Mouse (Mus musculus) neural tube, embryonic 15.5 days (tissue): ENCODE data around the gene Wbp2. TPM values are rescaled to one million over a fixed set of nuclear protein-coding genes. Genes with fewer than 3 reads are reported as not detected.

Source experiments
- ATAC-seq: fragments of 200-750 bp; cut with Nextera tagmentation; 2 replicates; pipeline ENCODE4 v1.8.0; 2017; ENCODE audit warnings: mild to moderate bottlenecking, moderate TSS enrichment, moderate library complexity; ENCODE audit not compliant: low FRiP score
- H3K27ac ChIP-seq: fragments of 300-500 bp; sonication (generic); replicated peaks from 2 replicates; pipeline ENCODE4 v1.5.1; 2015; ENCODE audit warnings: mild to moderate bottlenecking, inconsistent platforms
- H3K27me3 ChIP-seq: fragments of 300-500 bp; sonication (generic); replicated peaks from 2 replicates; pipeline ENCODE4 v1.6.1; 2015; ENCODE audit warnings: inconsistent platforms
- H3K36me3 ChIP-seq: fragments of 300-500 bp; sonication (generic); 2 replicates; pipeline ENCODE4 v1.6.1; 2015; ENCODE audit warnings: inconsistent platforms
- H3K4me1 ChIP-seq: fragments of 300-500 bp; sonication (generic); 2 replicates; pipeline ENCODE4 v1.6.1; 2015; ENCODE audit warnings: inconsistent platforms
- H3K4me2 ChIP-seq: fragments of 300-500 bp; sonication (generic); 2 replicates; pipeline ENCODE4 v1.6.1; 2015; ENCODE audit warnings: inconsistent platforms, mild to moderate bottlenecking, moderate library complexity
- H3K4me3 ChIP-seq: fragments of 300-500 bp; sonication (generic); replicated peaks from 2 replicates; pipeline ENCODE4 v1.5.1; 2015; ENCODE audit warnings: mild to moderate bottlenecking, inconsistent platforms
- H3K9ac ChIP-seq: fragments of 300-500 bp; sonication (generic); replicated peaks from 2 replicates; pipeline ENCODE4 v1.6.1; 2015; ENCODE audit warnings: mild to moderate bottlenecking, inconsistent platforms
- H3K9me3 ChIP-seq: fragments of 300-500 bp; sonication (generic); replicated peaks from 2 replicates; pipeline ENCODE4 v1.6.1; 2016; ENCODE audit warnings: inconsistent platforms
- WGBS: fragments of 180-500 bp; shearing (Covaris S2); methylation state at CpG from one replicate; pipeline ENCODE4 v1.1.7; 2015; ENCODE audit warnings: mixed read lengths; 5-methylcytosine and 5-hydroxymethylcytosine counted together
- polyA plus RNA-seq: library from polyadenylated mRNA; unstranded; fragments of >200 nt; fragmentation: Nextera tagmentation; extraction: Ambion mirVana; gene quantifications from 2 replicates; pipeline ENCODE4 v1.2.1, GENCODE M21; 2015

The Wbp2 gene
- polyA plus RNA-seq, 1 experiment from 2014 or later: 162 TPM

- Histone ChIP-seq H3K4me3 (no peak overlapping the region), H3K4me1 (no peaks in the 10 kb centered on the region), H3K4me2 (no peak overlapping the region), H3K9me3 (no peaks in the 10 kb centered on the region), H3K36me3 (peaks cover 98% of the 10 kb centered on the region), H3K27me3 (no peaks in the 10 kb centered on the region), H3K9ac (no peak overlapping the region), H3K27ac (no peak overlapping the region)
- ATAC-seq: no peak
- 88% methylated on average over 4 of the region's 4 CpGs for WGBS
Measured at GRCm38 (mm10) chr11:116057237-116057881, 29.4 kb downstream of the Wbp2 start.

DNA sequence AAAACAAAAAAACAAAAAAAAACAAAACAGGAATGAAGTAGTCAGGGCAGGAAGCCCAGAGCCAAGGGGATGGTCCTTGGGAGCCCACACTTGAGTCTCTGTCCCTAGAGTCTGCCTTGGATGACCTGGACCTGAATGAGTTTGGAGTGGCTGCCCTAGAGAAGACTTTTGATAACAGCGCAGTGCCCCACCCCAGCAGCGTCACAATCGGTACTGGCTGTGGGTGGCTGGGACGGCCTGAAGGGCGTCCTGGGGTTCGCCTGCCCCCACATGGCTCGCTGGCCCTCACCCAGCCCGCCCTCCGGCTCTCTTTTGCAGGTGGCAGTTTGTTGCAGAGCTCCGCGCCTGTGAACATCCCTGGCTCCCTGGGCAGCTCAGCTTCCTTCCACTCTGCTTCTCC lies 30.9 kb downstream of the Wbp2 start:
- no peak overlapping the region for H3K4me2 ChIP-seq
- H3K27ac ChIP-seq: no peak overlapping the region
- no peak overlapping the region for H3K9ac ChIP-seq
- H3K27me3 ChIP-seq: no peaks in the 10 kb centered on the region
- no peak for ATAC-seq
- H3K4me1 ChIP-seq: no peaks in the 10 kb centered on the region
- no peak overlapping the region for H3K4me3 ChIP-seq
- H3K36me3 ChIP-seq: peaks cover 96% of the 10 kb centered on the region
- no peaks in the 10 kb centered on the region for H3K9me3 ChIP-seq
- WGBS: 95% methylated on average over 11 of the region's 11 CpGs

- Histone ChIP-seq H3K4me1 (no peaks in the 10 kb centered on the region), H3K4me3 (no peak overlapping the region), H3K4me2 (no peak overlapping the region), H3K9ac (no peak overlapping the region), H3K27me3 (no peaks in the 10 kb centered on the region), H3K9me3 (no peaks in the 10 kb centered on the region), H3K27ac (no peak overlapping the region), H3K36me3 (peaks cover 95% of the 10 kb centered on the region)
- no peak for ATAC-seq
- 95% methylated on average over 9 of the region's 9 CpGs for WGBS
Measured at GRCm38 (mm10) chr11:116053510-116054229, 33.1 kb downstream of the Wbp2 start.

DNA sequence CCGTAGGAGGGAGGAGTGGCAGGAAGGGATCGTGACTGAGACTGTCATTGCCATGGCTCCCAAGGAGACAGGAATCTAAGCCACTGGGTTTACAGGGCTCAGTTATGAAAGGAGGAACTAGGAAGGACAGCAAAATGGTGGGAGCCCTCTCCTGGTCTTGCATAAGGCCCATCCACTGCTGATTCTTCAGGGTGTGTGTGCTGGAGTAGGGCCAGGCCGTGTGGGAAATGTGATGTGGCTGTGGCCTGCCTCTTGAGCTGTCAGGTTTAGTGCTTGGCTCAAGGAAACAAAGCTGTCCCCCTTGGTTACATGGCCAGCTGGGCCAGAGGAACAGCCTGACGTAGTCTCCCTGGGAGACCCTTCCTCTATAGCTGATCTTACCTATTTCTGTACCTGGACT lies 36.6 kb downstream of the Wbp2 start:
- no peaks in the 10 kb centered on the region for H3K27me3 ChIP-seq
- no peak overlapping the region for H3K4me2 ChIP-seq
- H3K4me3 ChIP-seq: no peak overlapping the region
- no peaks in the 10 kb centered on the region for H3K4me1 ChIP-seq
- peaks cover 91% of the 10 kb centered on the region for H3K36me3 ChIP-seq
- ATAC-seq: no peak
- WGBS: 88% methylated on average over 4 of the region's 4 CpGs
- no peak overlapping the region for H3K27ac ChIP-seq
- H3K9ac ChIP-seq: no peak overlapping the region
- no peaks in the 10 kb centered on the region for H3K9me3 ChIP-seq

DNA sequence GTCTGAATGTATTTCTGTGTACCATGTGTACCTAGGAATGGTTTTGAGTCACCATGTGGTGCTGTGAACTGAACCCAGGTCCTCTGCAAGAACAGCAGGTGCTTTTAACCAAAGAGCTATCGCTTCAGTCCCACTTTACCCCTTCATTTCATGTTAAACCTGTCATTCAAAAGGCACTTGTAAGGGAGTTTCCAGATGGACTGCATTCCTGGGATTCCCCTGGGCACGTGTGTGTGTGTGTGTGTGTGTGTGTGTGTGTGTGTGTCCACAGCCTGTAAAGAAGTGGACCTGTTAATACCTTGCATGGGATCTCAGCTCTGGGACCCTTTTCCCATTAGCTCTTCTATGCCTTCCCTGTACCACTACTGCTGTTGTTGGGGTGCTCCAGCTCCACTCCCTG lies 37.2 kb downstream of the Wbp2 start:
- no peak for ATAC-seq
- peaks cover 85% of the 10 kb centered on the region for H3K36me3 ChIP-seq
- no peaks in the 10 kb centered on the region for H3K4me1 ChIP-seq
- H3K4me3 ChIP-seq: no peak overlapping the region
- H3K9me3 ChIP-seq: no peaks in the 10 kb centered on the region
- 85% methylated on average over 2 of the region's 2 CpGs for WGBS
- H3K27ac ChIP-seq: no peak overlapping the region
- H3K9ac ChIP-seq: no peak overlapping the region
- no peaks in the 10 kb centered on the region for H3K27me3 ChIP-seq
- no peak overlapping the region for H3K4me2 ChIP-seq

- no peak overlapping the region for H3K27ac ChIP-seq
- no peaks in the 10 kb centered on the region for H3K9me3 ChIP-seq
- no peak overlapping the region for H3K4me2 ChIP-seq
- no peaks in the 10 kb centered on the region for H3K4me1 ChIP-seq
- 97% methylated on average over 6 of the region's 6 CpGs for WGBS
- H3K4me3 ChIP-seq: no peak overlapping the region
- H3K9ac ChIP-seq: no peak overlapping the region
- no peaks in the 10 kb centered on the region for H3K27me3 ChIP-seq
- peaks cover 52% of the 10 kb centered on the region for H3K36me3 ChIP-seq
- ATAC-seq: no peak
Measured at GRCm38 (mm10) chr11:116045173-116045572, 41.6 kb downstream of the Wbp2 start.

DNA sequence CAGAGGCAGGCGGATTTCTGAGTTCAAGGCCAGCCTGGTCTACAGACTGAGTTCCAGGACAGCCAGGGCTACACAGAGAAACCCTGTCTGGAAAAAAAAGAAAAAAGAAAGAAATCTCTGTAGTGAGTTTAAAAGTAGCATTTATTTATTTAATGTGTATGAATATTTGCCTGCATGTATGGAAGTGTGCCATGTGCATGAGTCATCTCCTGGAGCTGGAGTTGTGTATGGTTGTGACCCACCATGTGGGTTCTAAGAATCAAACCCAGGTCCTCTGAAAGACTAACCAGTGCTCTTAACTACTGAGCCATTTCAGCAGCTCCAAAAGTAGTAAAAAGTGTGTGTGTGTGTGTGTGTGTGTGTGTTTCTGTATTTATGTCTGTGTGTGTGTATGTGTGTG lies 43.5 kb downstream of the Wbp2 start:
- H3K4me2 ChIP-seq: no peak overlapping the region
- no peak for ATAC-seq
- no peaks in the 10 kb centered on the region for H3K4me1 ChIP-seq
- H3K27ac ChIP-seq: no peak overlapping the region
- no peaks in the 10 kb centered on the region for H3K9me3 ChIP-seq
- 100% methylated on average over 1 of the region's 1 CpGs for whole genome bisulfite sequencing
- no peaks in the 10 kb centered on the region for H3K27me3 ChIP-seq
- peaks cover 47% of the 10 kb centered on the region for H3K36me3 ChIP-seq
- no peak overlapping the region for H3K4me3 ChIP-seq
- H3K9ac ChIP-seq: no peak overlapping the region

DNA sequence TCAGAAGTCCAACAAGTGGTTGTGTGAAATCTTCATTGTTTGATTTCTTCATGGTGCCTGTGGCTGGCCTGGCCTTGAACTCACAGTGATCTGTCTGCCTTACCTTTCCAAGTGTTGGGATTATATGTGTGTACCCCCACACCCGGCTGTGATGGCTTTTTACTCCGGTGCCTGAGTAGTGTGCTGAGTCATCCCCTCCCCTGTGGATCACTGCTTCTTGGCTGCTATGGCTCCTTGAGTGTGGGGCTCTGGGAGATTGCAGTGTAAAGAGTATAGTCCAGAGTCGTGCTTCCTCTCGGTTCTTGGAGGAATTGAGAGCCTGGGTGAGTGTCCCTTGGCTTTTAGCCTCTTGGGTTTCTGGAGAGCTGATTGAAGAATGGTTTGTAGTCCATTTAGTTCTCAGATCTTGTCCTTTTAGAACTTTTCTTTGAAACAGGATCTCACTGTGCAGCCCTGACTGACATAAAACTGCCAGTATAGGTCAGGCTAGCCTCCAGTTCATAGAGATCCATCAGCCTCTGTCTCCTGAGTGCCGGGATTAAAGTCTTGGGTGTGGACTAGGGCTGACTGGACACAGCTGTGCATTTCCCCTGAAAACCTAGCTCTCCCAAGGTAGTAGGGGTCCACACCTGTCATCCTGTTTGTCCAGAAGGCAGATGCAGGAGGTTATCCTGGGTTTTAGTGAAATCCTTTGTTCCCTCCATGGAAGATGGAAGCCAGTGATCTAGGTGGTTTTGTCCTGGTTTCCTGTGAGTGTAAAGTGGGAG lies 44.2 kb downstream of the Wbp2 start:
- H3K9ac ChIP-seq: no peak overlapping the region
- peaks cover 41% of the 10 kb centered on the region for H3K36me3 ChIP-seq
- no peak overlapping the region for H3K4me2 ChIP-seq
- H3K9me3 ChIP-seq: no peaks in the 10 kb centered on the region
- WGBS: 94% methylated on average over 5 of the region's 5 CpGs
- no peak overlapping the region for H3K4me3 ChIP-seq
- H3K27ac ChIP-seq: no peak overlapping the region
- no peaks in the 10 kb centered on the region for H3K27me3 ChIP-seq
- ATAC-seq: no peak
- no peaks in the 10 kb centered on the region for H3K4me1 ChIP-seq

- H3K4me2 ChIP-seq: no peak overlapping the region
- H3K4me1 ChIP-seq: no peaks in the 10 kb centered on the region
- peaks cover 34% of the 10 kb centered on the region for H3K36me3 ChIP-seq
- no peaks in the 10 kb centered on the region for H3K27me3 ChIP-seq
- WGBS: 95% methylated on average over 2 of the region's 2 CpGs
- no peak overlapping the region for H3K4me3 ChIP-seq
- no peaks in the 10 kb centered on the region for H3K9me3 ChIP-seq
- no peak for ATAC-seq
- no peak overlapping the region for H3K27ac ChIP-seq
- no peak overlapping the region for H3K9ac ChIP-seq
Measured at GRCm38 (mm10) chr11:116041833-116042232, 45.0 kb downstream of the Wbp2 start.

DNA sequence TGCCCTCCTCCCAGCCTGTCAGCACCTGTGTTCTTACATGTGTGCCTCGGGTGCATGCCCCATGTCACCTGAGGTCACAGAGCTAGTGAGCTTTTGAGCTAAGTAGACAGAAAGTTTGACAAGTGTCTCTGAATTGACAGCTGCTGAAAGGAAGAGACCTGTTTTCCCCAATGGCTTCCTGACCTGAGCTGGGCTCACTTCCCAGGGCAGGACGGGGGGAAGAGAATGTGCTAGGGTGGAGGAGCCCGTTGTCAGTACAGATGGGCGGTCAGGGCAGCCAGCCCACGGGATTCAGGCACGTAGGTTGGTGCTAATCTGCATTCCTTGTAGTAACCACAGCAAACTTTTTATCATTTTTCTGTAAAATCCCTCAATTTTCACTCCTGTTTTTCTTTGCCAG lies 46.2 kb downstream of the Wbp2 start:
- Histone ChIP-seq H3K9me3 (no peaks in the 10 kb centered on the region), H3K9ac (no peak overlapping the region), H3K4me1 (no peaks in the 10 kb centered on the region), H3K27ac (no peak overlapping the region), H3K27me3 (no peaks in the 10 kb centered on the region), H3K4me2 (no peak overlapping the region), H3K4me3 (no peak overlapping the region), H3K36me3 (peaks cover 26% of the 10 kb centered on the region)
- no peak for ATAC-seq
- WGBS: 95% methylated on average over 6 of the region's 6 CpGs

DNA sequence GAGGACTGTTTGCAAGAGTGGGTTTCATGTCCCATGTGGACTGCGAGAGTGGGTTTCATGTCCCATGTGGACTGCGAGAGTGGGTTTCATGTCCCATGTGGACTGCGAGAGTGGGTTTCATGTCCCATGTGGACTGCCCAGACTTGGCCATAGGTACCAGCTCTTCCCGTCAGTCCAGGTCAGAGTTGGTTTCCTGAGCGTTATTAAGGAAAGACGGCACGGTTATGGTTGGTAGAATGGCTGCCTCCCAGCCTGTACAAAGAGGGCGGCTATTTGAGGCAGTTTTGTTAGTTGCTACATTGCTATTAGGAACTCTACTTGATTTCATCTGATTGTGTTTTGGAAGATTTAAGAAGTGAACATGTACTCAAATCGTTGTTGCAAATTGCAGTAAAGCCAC lies 49.0 kb downstream of the Wbp2 start:
- 95% methylated on average over 9 of the region's 9 CpGs for WGBS
- H3K36me3 ChIP-seq: peaks cover 23% of the 10 kb centered on the region
- no peak overlapping the region for H3K4me2 ChIP-seq
- no peaks in the 10 kb centered on the region for H3K9me3 ChIP-seq
- no peak overlapping the region for H3K4me3 ChIP-seq
- no peaks in the 10 kb centered on the region for H3K27me3 ChIP-seq
- H3K4me1 ChIP-seq: peaks cover 7% of the 10 kb centered on the region
- ATAC-seq: no peak
- no peak overlapping the region for H3K27ac ChIP-seq
- no peak overlapping the region for H3K9ac ChIP-seq

DNA sequence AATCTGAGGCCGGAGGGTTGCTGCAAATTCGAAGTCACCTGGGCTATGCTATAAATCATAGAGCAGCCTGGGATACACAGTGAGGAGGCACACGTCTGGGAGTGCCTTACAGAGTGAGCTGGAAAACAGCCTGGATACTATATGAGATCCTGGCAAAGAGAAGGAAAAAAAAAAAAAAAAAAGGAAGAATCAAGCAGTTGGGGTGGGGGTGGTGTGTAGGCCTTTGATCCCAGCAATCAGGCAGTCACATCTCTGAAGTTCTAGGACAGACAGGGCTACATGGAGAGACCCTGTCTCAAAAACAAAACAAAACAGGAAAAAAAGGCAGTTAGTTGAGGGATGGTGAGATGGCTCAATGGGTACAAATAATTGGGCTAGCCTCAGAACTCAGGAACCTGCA lies 50.1 kb downstream of the Wbp2 start:
- H3K36me3 ChIP-seq: peaks cover 20% of the 10 kb centered on the region
- WGBS: 72% methylated on average over 3 of the region's 3 CpGs
- no peak for ATAC-seq
- no peak overlapping the region for H3K9ac ChIP-seq
- H3K27me3 ChIP-seq: no peaks in the 10 kb centered on the region
- no peak overlapping the region for H3K27ac ChIP-seq
- no peak overlapping the region for H3K4me3 ChIP-seq
- H3K9me3 ChIP-seq: no peaks in the 10 kb centered on the region
- peaks cover 18% of the 10 kb centered on the region for H3K4me1 ChIP-seq
- H3K4me2 ChIP-seq: no peak overlapping the region
